Mouse (Mus musculus) layer of hippocampus, adult 9-10 months (tissue): ENCODE results near the gene Sart3.
"Not testable (repeated sequence)": the region's sequence is repeated elsewhere in the genome, so short reads cannot be mapped to it uniquely, and the experiment has no call there.

Experiments used
- DNase-seq: peaks from one replicate; pipeline ENCODE4 v3.0.0; 2022; ENCODE audit warnings: low spot score

Gene Sart3

GRCm38 (mm10) chr5:113790453-113791196 lies 18.3 kb upstream of the Sart3 start:
- DNase-seq: no peak

DNA sequence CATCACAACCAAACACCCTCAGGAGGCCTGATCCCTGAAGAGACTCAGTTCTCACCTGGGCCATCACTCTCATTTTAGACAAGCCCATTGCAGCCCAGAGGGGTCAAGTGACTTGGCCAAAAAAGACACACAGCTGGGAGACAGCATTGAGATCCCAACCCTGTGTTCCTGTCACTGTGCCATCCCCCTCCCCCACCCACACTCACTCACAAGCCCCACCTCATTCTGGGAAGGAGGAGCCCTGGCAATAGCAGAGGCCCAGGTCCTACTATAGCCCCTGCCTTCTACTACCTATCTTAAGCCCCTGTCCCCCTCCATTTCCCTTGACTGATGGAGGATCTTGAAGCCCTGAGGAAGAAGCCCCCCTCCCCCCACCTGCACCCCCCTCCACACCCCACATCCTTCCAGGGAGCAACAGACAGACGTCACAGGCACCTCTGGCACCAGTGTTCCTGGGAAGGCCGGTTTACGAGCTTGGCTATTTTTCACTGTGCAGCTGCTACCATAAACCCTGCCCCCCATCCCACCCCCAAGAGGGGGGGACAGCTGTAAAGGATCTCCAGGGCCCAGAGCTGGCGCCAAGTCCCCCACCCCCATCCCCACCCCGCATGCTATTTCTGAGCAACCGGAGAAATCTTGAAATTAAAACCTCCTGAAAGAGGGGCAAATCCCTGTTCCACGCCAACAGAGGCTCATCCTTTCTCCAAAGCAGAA lies 16.9 kb upstream of the Sart3 start:
- DNase-seq: no peak

DNA sequence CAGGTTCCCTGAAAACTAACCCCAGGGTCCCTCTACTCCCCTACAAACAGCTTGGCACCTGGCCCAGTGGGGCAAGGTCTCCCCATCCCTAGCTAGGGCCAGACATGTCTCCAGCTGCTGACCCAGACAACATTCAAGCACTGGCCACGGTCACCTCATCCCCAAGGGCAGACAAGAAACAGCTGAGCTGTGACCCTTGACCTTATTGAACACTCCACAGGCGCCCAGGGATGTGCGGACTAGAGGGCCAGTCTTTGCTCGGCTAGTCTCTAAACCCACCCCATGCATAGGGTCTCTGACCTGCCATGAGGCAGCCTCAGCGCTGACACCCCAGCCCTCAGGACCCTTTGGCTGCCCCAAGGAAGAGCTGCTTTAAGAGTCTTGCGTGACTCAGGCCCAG lies 16.3 kb upstream of the Sart3 start:
- no peak for DNase-seq

GRCm38 (mm10) chr5:113786985-113787384 lies 14.7 kb upstream of the Sart3 start:
- DNase-seq: no peak

DNA sequence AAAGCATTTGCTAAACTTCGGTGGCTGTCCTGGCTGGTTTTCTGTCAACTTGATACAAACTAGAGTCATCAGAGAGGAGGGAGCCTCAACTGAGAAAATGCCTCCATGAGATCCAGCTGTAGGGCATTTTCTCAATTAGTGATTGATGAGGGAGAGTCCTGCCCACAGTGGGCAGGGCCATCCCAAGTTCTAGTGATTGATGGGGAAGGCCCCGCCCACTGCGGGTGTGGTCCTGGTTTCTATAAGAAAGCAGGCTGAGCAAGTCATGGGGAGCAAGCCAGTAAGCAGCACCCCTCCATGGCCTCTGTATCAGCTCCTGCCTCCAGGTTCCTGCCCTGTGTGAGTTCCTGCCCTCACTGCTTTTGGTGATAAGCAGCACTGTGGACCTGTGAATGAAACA lies 11.8 kb upstream of the Sart3 start:
- not testable (repeated sequence) for DNase-seq

DNA sequence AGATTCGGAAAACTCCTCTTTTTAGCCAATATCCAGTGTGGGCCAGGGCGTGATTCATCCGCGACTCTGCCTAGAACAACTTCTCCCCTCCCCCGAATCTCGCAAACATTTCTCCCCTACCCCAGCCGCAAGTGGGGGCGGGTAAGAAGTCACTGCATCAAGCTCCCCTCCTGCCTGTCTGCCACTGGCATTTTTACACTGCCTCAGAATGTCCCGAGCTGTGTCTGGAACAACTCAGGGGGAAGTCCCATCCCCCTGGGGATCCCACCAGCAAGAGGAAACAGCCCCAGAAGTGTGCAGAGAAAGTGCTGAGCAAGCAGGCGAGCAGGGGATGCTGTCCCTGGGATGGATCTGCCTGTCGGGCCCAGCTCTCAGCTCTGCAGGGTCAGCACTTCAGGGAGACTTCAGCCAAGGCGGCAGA lies 11.3 kb upstream of the Sart3 start:
- DNase-seq: no peak

- DNase-seq: no peak
These were observed 10.3 kb upstream of the Sart3 start for GRCm38 (mm10) chr5:113782624-113783023.

- DNase-seq: no peak
These were observed 9.6 kb upstream of the Sart3 start for GRCm38 (mm10) chr5:113781875-113782274.

DNA sequence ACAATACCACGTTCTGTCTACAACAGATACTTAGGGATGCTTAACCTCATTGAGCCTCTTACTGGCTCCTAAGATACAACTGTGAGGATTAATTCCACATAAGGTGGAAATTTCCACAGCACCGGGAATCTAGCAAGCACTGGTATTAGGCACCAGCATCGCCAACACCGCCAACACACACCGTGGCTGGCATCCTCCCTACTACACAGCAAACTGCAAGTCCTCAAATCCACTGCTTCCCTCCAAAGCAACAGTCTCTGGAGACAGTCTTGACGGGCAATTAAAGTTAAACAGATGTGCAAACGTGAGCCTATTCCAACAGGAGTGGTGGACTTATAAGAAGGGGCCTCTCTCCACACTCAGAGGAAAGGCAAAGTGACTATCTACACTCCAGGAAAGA lies 8.9 kb upstream of the Sart3 start:
- no peak for DNase-seq

DNA sequence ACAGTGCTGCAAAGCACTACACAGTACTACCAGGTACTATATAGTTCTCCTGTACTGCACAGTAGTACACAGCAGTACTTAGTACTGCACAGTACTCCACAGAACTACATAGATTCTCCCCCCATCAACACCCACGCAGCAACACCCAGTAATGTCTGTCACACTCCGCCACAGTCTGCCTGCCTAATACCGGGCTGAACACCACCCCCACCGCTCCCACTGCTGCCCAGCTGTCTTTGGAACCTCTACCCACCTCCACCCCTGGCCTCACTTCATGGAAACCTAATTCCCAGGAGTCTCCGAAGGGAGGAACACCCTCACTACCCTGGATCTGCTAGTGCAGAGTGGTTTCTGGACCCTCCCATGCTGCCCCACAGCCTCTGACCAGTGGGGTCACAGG lies 8.5 kb upstream of the Sart3 start:
- DNase-seq: no peak

DNA sequence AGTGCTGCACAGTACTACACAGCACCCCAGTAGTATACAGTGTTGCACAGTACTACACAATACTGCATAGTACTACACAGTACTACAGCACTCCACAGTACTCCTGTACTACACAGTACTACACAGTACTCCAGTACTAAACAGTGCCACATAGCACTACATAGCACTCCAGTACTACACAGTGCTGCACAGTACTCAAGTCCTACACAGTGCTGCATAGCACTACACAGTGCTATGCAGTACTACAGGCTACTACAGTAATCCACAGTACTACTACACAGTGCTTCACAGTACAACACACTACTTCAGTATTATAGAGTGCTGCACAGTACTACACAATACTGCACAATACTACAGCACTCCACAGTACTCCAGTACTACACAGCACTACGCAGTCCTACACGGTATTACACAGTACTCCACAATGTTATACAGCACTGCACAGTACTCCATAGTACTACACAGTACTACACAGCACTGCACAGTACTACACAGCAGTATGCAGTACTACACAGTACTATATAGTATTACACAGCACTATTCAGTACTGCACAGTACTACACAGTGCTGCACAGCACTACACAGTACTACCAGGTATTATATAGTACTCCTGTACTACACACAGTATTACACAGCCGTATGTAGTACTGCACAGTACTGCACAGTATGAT lies 7.9 kb upstream of the Sart3 start:
- DNase-seq: no peak

DNA sequence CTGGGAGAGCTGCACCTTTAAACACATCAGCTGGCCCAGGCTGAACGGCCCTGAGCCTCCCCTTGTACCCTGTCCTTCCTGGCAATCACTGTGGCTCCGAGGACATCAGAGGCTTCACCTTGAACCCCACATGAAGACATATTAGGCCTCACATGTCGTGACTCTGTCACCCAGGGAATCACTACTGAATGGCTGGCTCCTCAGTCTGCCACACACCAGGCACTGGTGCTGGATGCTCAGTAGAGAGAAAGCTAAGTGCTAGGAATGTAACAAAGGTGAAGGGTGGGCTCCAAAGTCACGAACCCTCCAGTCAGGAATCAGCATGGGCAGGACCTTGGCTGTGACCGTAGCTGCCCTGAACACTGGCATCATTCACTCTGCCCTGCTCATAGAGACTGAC lies 7.3 kb upstream of the Sart3 start:
- no peak for DNase-seq

DNA sequence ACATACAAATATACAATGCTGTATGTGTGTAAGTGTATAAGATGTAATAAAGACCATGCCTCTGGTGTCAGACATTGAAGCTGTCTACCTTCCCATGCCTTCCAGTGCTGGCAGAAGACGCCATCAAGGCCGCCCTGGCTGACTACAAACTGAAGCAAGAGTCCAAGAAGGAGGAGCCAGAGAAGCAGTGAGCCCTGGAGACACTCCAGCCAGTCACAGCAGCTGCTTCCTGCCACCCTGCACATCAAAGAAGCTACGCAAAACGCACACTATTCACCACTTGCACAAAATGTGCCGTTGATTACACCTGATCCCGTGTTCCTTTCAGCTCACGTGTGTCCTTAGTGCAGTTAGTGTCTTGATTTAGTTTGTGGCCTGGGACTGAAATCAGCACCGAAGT lies 5.4 kb upstream of the Sart3 start:
- not testable (repeated sequence) for DNase-seq

DNA sequence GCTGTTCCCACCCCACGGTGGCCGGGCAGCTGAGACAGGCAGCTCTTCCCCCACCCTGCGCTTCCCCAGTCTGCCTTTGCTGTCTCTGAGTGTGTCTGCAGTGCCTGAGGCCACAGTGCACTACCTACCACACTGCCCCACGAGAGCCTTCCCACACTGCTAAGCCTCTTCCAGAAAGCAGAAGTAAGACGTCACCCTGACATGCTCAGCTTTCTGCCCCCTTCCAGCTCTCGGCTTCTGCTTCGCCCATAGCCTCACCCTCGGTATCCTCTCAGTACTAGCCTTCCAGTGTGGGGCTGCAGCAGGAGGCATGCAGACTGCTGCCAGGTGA lies 4.6 kb upstream of the Sart3 start:
- no peak for DNase-seq

DNA sequence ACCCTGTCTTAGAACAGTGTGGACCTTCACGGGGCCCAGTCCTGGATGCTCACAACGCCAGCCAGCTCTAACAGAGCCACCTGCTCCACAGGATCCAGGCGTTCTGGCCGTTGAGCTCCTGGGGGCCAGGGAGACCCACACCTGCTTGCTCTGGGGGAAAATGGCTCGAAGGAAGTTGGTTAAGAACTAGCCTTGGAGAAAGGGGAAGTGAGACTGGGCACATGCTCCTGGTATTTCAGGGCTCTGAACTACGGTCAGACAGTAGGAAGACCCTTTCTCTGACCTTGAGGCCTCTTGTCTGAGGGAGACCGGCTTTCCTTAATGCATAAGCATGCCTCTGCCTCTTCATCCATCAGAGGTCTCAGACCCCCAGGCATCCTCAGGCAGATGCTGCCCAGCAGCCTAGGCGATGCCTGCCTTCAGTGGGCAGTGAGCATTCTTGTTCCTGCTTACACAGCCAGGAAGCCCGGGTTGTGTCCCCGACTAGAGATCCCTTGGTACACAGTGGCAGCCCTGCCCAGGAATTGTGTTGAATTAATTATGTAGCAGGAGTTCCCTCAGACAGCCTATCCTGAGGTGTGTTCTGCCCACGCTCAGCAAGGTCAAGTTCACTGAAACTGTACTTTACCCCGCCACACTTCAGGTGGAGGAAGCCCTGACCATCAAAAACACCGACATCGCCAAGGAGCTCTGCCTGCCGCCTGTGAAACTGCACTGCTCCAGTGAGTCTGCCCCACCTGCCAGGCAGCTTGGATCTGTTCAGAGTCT lies 4.0 kb upstream of the Sart3 start:
- DNase-seq: no peak

GRCm38 (mm10) chr5:113775585-113775984 lies 3.3 kb upstream of the Sart3 start:
- DNase-seq: no peak

DNA sequence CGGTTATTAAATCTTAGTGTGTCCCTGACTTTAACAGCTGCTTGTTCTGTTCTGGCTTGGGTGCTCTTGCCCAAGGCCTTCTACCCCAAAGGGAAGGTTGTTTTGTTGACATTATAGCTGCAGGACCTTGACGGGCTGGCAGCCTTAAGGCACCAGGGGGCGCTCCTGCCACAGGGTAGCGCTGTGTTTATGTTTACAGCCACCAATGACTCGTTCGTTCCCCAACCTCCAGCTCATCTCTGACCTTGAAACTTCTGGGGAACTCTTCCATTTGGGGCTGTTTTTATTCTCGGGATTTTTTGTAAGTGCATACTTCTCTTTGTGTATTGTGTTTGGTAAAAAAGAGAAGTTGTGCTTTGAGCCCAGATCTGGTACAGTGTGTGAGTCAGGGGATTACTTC lies 1.4 kb upstream of the Sart3 start:
- DNase-seq: peak; percentile 85

DNA sequence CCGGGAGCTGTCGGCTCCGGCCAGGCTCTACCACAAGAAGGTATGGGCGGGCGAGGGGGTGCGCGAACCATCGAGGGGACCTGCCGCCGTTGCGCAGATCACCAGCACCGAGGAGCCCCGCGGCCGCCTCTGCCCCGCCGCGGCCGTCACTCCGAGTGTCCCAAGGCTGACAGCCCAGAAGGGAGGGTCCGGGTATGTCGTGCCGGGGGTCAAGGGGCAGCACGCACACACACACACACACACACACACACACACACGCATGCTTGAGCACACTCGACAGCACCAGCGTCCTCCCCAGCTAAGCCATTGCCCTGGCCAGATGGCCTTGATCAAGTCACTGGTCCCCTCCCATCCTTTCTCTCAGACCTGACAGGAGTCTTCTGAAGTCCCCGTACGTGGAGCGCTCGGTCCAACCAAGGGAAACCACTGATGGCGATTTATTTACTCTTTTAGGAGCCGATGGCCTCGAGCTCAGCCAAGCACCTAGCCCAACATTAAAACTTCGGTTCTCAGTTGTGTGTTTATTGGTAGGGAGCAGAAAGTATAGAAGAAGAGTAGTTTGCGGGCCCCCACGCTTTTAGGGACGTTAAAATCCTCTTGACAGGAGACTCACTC lies 702 bp upstream of the Sart3 start:
- no peak for DNase-seq

DNA sequence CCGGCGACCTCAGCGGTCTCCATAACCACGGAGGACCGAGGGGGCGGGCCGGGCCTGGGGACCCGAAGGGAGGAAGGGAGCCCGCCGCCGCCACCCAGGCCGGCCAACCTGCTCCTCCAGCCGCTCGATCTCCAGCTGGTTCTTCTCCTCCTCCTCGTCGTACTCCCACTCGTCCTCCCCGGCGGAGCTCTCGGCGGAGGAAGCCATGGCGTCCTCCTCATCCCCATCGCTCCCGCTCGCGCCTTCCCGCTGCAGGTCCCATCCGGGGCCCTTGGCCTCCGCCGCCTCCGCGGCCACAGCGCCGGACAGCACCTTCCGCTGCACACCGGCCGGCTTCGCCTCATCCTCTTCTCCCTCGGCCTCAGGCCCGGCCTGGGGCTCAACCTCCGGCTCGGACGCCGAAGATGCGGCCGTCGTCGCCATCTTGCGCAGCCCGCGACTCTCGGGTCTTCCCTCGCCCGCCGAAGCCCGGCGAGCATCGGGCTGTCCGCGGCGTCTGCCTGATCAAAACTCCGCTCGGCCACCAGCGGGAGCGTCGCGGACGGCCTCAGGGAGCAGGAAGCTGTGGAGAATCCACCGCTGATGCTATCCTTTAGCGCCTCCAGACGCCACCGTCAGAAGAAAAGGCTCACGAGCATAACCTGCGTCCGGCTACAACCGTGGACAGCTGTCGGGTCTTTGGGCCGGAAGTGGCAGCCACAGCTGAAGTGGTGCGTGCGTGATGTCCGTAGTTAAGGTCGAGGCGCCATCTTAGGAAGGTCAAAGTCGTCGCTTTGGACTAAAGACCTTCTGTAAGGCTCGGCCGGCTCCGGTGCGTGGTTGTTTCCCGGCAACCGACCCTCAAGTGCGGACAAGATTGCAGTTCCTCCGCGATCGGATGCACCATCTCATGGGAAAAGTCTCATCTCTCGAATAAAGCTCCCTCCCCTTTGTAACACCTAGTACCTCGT lies 822 bp downstream of the Sart3 start:
- peak; percentile 86 for DNase-seq

- DNase-seq: no peak
These were observed 3.5 kb downstream of the Sart3 start for GRCm38 (mm10) chr5:113768806-113769205.
